Mouse (Mus musculus): Measurements from ENCODE around the gene Tas1r1.

- TF ChIP-seq HCFC1 (IDR thresholded peaks at IDR 0.05; ENCODE audit: low read depth, low read length), result no peak
- TF ChIP-seq POLR2A (IDR thresholded peaks at IDR 0.05; ENCODE audit: control insufficient read depth in 1 of 2, insufficient read depth in 1 of 2, low read depth in 1 of 2, low read length in 2 of 2, poor library complexity in 1 of 2), result no peak
- TF ChIP-seq GATA1 (IDR thresholded peaks at IDR 0.05; ENCODE audit: low read depth, low read length), result no peak
These were observed 41.6 kb upstream of the Tas1r1 start for GRCm38 (mm10) chr4:152079931-152080330.
